ENCODE assay signal across 9 mouse cellular contexts in the genomic region with DNA sequence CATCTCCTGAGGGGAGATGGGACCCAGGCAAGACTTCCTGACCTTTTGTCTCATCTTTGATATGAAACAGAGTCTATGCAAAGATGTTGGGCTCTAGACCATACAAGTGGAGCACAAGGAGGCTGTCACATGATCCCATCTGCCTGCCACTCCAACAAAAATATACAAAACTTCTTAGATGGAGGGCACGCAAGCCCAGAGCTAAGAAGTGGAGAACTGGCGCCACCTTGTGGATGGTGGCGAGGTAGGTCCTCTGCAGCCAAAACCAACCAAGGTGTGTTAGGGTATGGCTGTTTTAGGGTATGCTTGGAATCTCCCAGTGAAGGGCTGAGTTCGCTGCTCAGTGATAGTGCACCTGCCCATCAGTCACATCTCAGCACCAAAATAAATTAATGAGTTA. TPM values are rescaled to one million over a fixed set of nuclear protein-coding genes. Genes with fewer than 3 reads are reported as not detected.
DNase-seq lines count a peak whose midpoint lies in the region; ATAC-seq and TF ChIP-seq lines count a peak whose summit lies in the region.
"Had no signal": no experiment of that assay in that cellular context is flagged by ENCODE, and none has a peak within 500 bp of the region (broad histone marks: within the 10 kb centered on the region; RNA-seq: fewer than 3 reads in every experiment).

No protein-coding gene starts in this region.

- H3K4me1 ChIP-seq in midbrain, embryonic 11.5 days (ENCODE audit: control insufficient read depth, insufficient read depth, low read length): no peaks in the 10 kb centered on the region
- no peaks in the 10 kb centered on the region; the same call in 1 of the 2 replicates for H3K4me1 ChIP-seq in midbrain, embryonic 16.5 days (ENCODE audit: control insufficient read depth, insufficient read depth, low read length)
- H3K4me1 ChIP-seq in hindbrain, postnatal 0 days (ENCODE audit: insufficient read depth, low read length): no peaks in the 10 kb centered on the region
- H3K4me1 ChIP-seq in lung, embryonic 14.5 days (ENCODE audit: insufficient read depth): no peaks in the 10 kb centered on the region

- peak; percentile 93 for DNase-seq in midbrain, embryonic 11.5 days (ENCODE audit: low spot score, missing footprints)
- DNase-seq in ZHBTc4 (ENCODE audit: low read depth, low spot score): peak; percentile 90
- DNase-seq in cerebellum, postnatal 10 days: peak; percentile 90 to 92
- DNase-seq in hindbrain, postnatal 0 days (ENCODE audit: low spot score): peak; percentile 88
- DNase-seq in lung, embryonic 14.5 days: peak; percentile 82
- DNase-seq in spleen, adult 12 weeks (ENCODE audit: low spot score): peak; percentile 15

- no peak overlapping the region for H3K4me3 ChIP-seq in midbrain, embryonic 11.5 days (ENCODE audit: low read depth, low read length)
- H3K4me3 ChIP-seq in midbrain, embryonic 16.5 days (ENCODE audit: low read depth, low read length): no peak overlapping the region
- H3K4me3 ChIP-seq in hindbrain, postnatal 0 days (ENCODE audit: low read length): no peak overlapping the region
- no peak overlapping the region for H3K4me3 ChIP-seq in lung, embryonic 14.5 days (ENCODE audit: low read depth, low read length)

- H3K9me3 ChIP-seq in midbrain, embryonic 11.5 days (ENCODE audit: control insufficient read depth, low read length): no peaks in the 10 kb centered on the region
- H3K9me3 ChIP-seq in midbrain, embryonic 16.5 days (replicated peaks; ENCODE audit: control insufficient read depth, low read length, poor library complexity, severe bottlenecking): no peaks in the 10 kb centered on the region
- H3K9me3 ChIP-seq in hindbrain, postnatal 0 days (ENCODE audit: low read length): no peaks in the 10 kb centered on the region
- no peaks in the 10 kb centered on the region for H3K9me3 ChIP-seq in lung, embryonic 14.5 days (ENCODE audit: low read depth, low read length)

- ATAC-seq in midbrain, embryonic 11.5 days (ENCODE audit: low FRiP score): no peak
- no peak for ATAC-seq in midbrain, embryonic 16.5 days
- peak; percentile 52; the same call in 1 of the 2 replicates for ATAC-seq in hindbrain, postnatal 0 days
- no peak for ATAC-seq in lung, embryonic 14.5 days (ENCODE audit: insufficient read depth)

- H3K27ac ChIP-seq in midbrain, embryonic 11.5 days (ENCODE audit: low read depth, low read length): no peak overlapping the region
- no peak overlapping the region for H3K27ac ChIP-seq in midbrain, embryonic 16.5 days (ENCODE audit: low read length)
- no peak overlapping the region for H3K27ac ChIP-seq in hindbrain, postnatal 0 days
- H3K27ac ChIP-seq in lung, embryonic 14.5 days (ENCODE audit: low read depth): no peak overlapping the region

- 11% methylated on average over 4 of the region's 4 CpGs for WGBS in midbrain, embryonic 11.5 days
- WGBS in midbrain, embryonic 16.5 days: 13% methylated on average over 4 of the region's 4 CpGs
- WGBS in hindbrain, postnatal 0 days: 13% methylated on average over 4 of the region's 4 CpGs
- WGBS in lung, embryonic 14.5 days: 7% methylated on average over 4 of the region's 4 CpGs

- peaks cover 6% of the 10 kb centered on the region for H3K27me3 ChIP-seq in midbrain, embryonic 11.5 days (ENCODE audit: control insufficient read depth, insufficient read depth, low read length)
- H3K27me3 ChIP-seq in midbrain, embryonic 16.5 days (ENCODE audit: control insufficient read depth, insufficient read depth, low read depth, low read length): peaks cover 14% of the 10 kb centered on the region
- no peaks in the 10 kb centered on the region for H3K27me3 ChIP-seq in hindbrain, postnatal 0 days (ENCODE audit: insufficient read depth, low read length)
- H3K27me3 ChIP-seq in lung, embryonic 14.5 days (ENCODE audit: insufficient read depth, low read length): peaks cover 8% of the 10 kb centered on the region

- no peaks in the 10 kb centered on the region for H3K36me3 ChIP-seq in midbrain, embryonic 11.5 days (ENCODE audit: control insufficient read depth, insufficient read depth, low read length)
- H3K36me3 ChIP-seq in midbrain, embryonic 16.5 days (ENCODE audit: control insufficient read depth, insufficient read depth, low read length): no peaks in the 10 kb centered on the region
- H3K36me3 ChIP-seq in hindbrain, postnatal 0 days (ENCODE audit: insufficient read depth, low read length): no peaks in the 10 kb centered on the region
- peaks cover 3% of the 10 kb centered on the region; the same call in 1 of the 2 replicates for H3K36me3 ChIP-seq in lung, embryonic 14.5 days (ENCODE audit: insufficient read depth)

- H3K4me2 ChIP-seq in midbrain, embryonic 11.5 days: no peak overlapping the region
- H3K4me2 ChIP-seq in midbrain, embryonic 16.5 days (ENCODE audit: low read length): no peak overlapping the region
- H3K4me2 ChIP-seq in hindbrain, postnatal 0 days (ENCODE audit: low read depth, low read length): no peak overlapping the region
- H3K4me2 ChIP-seq in lung, embryonic 14.5 days: no peak overlapping the region

- no peak overlapping the region for H3K9ac ChIP-seq in midbrain, embryonic 11.5 days (ENCODE audit: low read length)
- no peak overlapping the region for H3K9ac ChIP-seq in midbrain, embryonic 16.5 days (ENCODE audit: low read depth, low read length)
- H3K9ac ChIP-seq in hindbrain, postnatal 0 days (replicated peaks; ENCODE audit: low read length): no peak overlapping the region
- no peak overlapping the region for H3K9ac ChIP-seq in lung, embryonic 14.5 days

- peak; percentile 93 for TF ChIP-seq CTCF in hindbrain, postnatal 0 days (IDR thresholded peaks at IDR 0.05; ENCODE audit: low read depth)
- TF ChIP-seq CTCF in lung, embryonic 14.5 days (IDR thresholded peaks at IDR 0.05; ENCODE audit: low read depth): peak; percentile 85

RNA-seq across cellular contexts. Expression of a gene that starts 20.7 kb away (rescaled TPM):
- polyA plus RNA-seq in midbrain, embryonic 11.5 days (2014; fragmentation: Nextera tagmentation; extraction: Ambion mirVana): 1.1 and 1.3 TPM in 2 replicates
- 2.9 and 3.3 TPM in 2 replicates for polyA plus RNA-seq in midbrain, embryonic 16.5 days (2015; fragmentation: Nextera tagmentation; extraction: Ambion mirVana)
- total RNA-seq in hindbrain, postnatal 0 days (2014; rRNA removed): 9.7 and 10.9 TPM in 2 replicates
- 9.3 and 10.6 TPM in 2 replicates for polyA plus RNA-seq in hindbrain, postnatal 0 days (2015; fragmentation: Nextera tagmentation; extraction: Ambion mirVana)
- 33.6 and 37.3 TPM in 2 replicates for polyA plus RNA-seq in lung, embryonic 14.5 days (2014; fragmentation: Nextera tagmentation; extraction: Ambion mirVana)
- total RNA-seq: neutrophil, adult 5-6 weeks had no signal

RNA-seq across cellular contexts. Expression of a gene that starts 58.6 kb away (rescaled TPM):
- polyA plus RNA-seq in midbrain, embryonic 11.5 days (2014; fragmentation: Nextera tagmentation; extraction: Ambion mirVana): not detected in 2 replicates
- not detected in 2 replicates for polyA plus RNA-seq in midbrain, embryonic 16.5 days (2015; fragmentation: Nextera tagmentation; extraction: Ambion mirVana)
- not detected in 2 replicates for total RNA-seq in hindbrain, postnatal 0 days (2014; rRNA removed)
- not detected in 2 replicates for polyA plus RNA-seq in hindbrain, postnatal 0 days (2015; fragmentation: Nextera tagmentation; extraction: Ambion mirVana)
- not detected in 2 replicates for polyA plus RNA-seq in lung, embryonic 14.5 days (2014; fragmentation: Nextera tagmentation; extraction: Ambion mirVana)
- total RNA-seq: heart, postnatal 36 days; neutrophil, adult 5-6 weeks had no signal

RNA-seq across cellular contexts. Expression of a gene that starts 59.5 kb away (rescaled TPM):
- 0.86 and 1.3 TPM in 2 replicates for polyA plus RNA-seq in midbrain, embryonic 11.5 days (2014; fragmentation: Nextera tagmentation; extraction: Ambion mirVana)
- polyA plus RNA-seq in midbrain, embryonic 16.5 days (2015; fragmentation: Nextera tagmentation; extraction: Ambion mirVana): 5.5 and 6.4 TPM in 2 replicates
- 24.7 and 37.0 TPM in 2 replicates for total RNA-seq in hindbrain, postnatal 0 days (2014; rRNA removed)
- 8.0 and 8.2 TPM in 2 replicates for polyA plus RNA-seq in hindbrain, postnatal 0 days (2015; fragmentation: Nextera tagmentation; extraction: Ambion mirVana)
- polyA plus RNA-seq in lung, embryonic 14.5 days (2014; fragmentation: Nextera tagmentation; extraction: Ambion mirVana): 0.70 and 0.97 TPM in 2 replicates

Comparison
In these comparisons a context has a peak if more than half of its experiments do, and no peak if none do; other contexts are left out.
1. DNase-seq: peak in every context shown above with its lines; median percentile 93 in midbrain, embryonic 11.5 days; 91 in cerebellum, postnatal 10 days; 90 in ZHBTc4; 88 in hindbrain, postnatal 0 days; 82 in lung, embryonic 14.5 days; 15 in spleen, adult 12 weeks.